Mouse (Mus musculus): Measurements from ENCODE around the gene Sec22c. TPM values are rescaled to one million over a fixed set of nuclear protein-coding genes. Genes with fewer than 3 reads are reported as not detected.
A peak's percentile ranks its signal among the peaks of the same experiment; 100 is the strongest.

The Sec22c gene
- polyA plus RNA-seq, 1 experiment from 2014 or later, result 5.7 TPM

GRCm38 (mm10) chr9:121642401-121643181 lies 62.7 kb downstream of the Sec22c start, which contains the start of gene Vipr1:
TSS of gene Vipr1 (plus strand) at chr9:121642716.
- Histone ChIP-seq H3K9ac (peak within 1 kb of the TSS; percentile 48), H3K9me3 (replicated peaks) (no peaks in the 10 kb centered on the region), H3K4me2 (peak within 1 kb of the TSS; percentile 92), H3K4me3 (peak within 1 kb of the TSS; percentile 53), H3K4me1 (replicated peaks) (peaks cover 21% of the 10 kb centered on the region), H3K27me3 (peaks cover 78% of the 10 kb centered on the region), H3K27ac (no peak within 1 kb of the TSS), H3K36me3 (no peaks in the 10 kb centered on the region)
- WGBS, result under 1% methylated on average over 65 of the region's 79 CpGs
- ATAC-seq (replicated peaks; ENCODE audit: insufficient number of reproducible peaks, insufficient read depth, low FRiP score, low read depth), result peak; percentile 50

- Histone ChIP-seq H3K27me3 (peaks cover 78% of the 10 kb centered on the region), H3K9me3 (replicated peaks) (no peaks in the 10 kb centered on the region), H3K36me3 (no peaks in the 10 kb centered on the region), H3K4me3 (peak within 1 kb of the TSS; percentile 53), H3K27ac (no peak within 1 kb of the TSS), H3K4me2 (peak within 1 kb of the TSS; percentile 92), H3K9ac (peak within 1 kb of the TSS; percentile 48), H3K4me1 (replicated peaks) (peaks cover 21% of the 10 kb centered on the region)
- under 1% methylated on average over 26 of the region's 26 CpGs for WGBS
- ATAC-seq (replicated peaks; ENCODE audit: insufficient number of reproducible peaks, insufficient read depth, low FRiP score, low read depth), result peak; percentile 57; the same call in 1 of the 2 replicates
Observed at GRCm38 (mm10) chr9:121642001-121642400, 63.3 kb downstream of the Sec22c start, which contains the start of gene Lyzl4. TSS of gene Lyzl4 (minus strand) at chr9:121642096.

- H3K27ac ChIP-seq, result no peak overlapping the region
- no peaks in the 10 kb centered on the region for H3K9me3 ChIP-seq (replicated peaks)
- peak overlapping the region; percentile 92 for H3K4me2 ChIP-seq
- peaks cover 21% of the 10 kb centered on the region for H3K4me1 ChIP-seq (replicated peaks)
- H3K9ac ChIP-seq, result no peak overlapping the region
- ATAC-seq (replicated peaks; ENCODE audit: insufficient number of reproducible peaks, insufficient read depth, low FRiP score, low read depth), result no peak
- 12% methylated on average over 27 of the region's 27 CpGs for WGBS
- peak overlapping the region; percentile 53 for H3K4me3 ChIP-seq
- peaks cover 82% of the 10 kb centered on the region for H3K27me3 ChIP-seq
- no peaks in the 10 kb centered on the region for H3K36me3 ChIP-seq
Observed at GRCm38 (mm10) chr9:121641235-121641915, 63.9 kb downstream of the Sec22c start.

DNA sequence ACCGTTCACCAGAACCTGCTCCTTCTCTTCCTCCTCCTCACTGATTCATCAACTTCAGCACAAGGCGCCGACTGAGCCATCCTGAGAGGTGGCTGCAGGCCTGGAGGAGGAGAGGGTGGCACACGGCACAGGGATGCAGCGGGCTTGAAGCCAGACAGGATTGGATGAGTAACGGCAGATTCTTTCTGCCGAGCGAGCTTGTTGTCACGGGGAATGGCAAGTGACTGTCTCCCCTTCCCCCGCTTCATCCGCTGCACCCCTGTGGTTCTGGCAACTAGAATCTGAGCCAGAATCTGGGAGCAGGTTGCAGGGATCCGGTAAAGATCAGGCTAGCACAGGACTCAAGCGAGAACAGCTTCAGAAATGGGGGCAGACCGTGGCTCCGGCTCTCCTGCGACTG lies 65.5 kb downstream of the Sec22c start:
- H3K9ac ChIP-seq, result no peak overlapping the region
- peaks cover 81% of the 10 kb centered on the region for H3K27me3 ChIP-seq
- peaks cover 21% of the 10 kb centered on the region for H3K4me1 ChIP-seq (replicated peaks)
- no peak overlapping the region for H3K4me3 ChIP-seq
- no peak for ATAC-seq (replicated peaks; ENCODE audit: insufficient number of reproducible peaks, insufficient read depth, low FRiP score, low read depth)
- H3K4me2 ChIP-seq, result no peak overlapping the region
- H3K27ac ChIP-seq, result no peak overlapping the region
- no peaks in the 10 kb centered on the region for H3K36me3 ChIP-seq
- WGBS, result 51% methylated on average over 16 of the region's 16 CpGs
- H3K9me3 ChIP-seq (replicated peaks), result no peaks in the 10 kb centered on the region

DNA sequence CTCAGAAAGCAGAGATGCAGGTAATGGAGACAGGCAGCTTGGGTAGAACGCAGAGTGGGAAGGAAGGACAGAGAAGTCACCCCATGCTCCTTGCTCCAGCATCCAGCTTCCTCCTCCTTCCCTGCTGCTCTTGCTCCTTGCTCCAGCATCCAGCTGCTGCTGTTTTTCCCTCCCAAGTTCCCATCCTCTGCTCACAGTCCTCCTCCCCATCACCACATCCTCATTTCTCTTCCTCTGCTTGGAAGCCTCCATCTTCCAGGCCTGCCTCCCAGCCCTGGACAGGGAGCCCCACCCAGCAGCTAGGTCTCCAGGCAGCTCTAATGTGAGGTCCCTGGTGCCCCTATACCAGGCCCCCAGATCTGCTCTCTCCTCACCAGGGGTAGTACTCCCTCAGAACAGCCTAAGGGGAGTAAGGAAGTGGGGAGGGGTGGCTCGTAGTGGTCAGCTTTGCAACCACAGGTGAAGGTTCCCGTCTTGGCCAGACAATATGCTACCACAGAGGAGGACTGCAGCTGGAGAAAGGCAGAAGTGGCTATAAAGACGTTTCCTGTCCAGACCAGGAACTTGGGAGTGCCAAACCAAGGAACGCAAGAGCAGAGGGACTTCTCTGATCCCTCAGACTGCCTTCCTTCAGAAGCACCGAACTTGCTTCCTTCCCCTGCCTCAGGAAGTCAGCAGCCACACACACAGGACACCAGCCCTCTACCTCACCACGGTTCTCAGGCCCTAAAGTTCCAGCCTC lies 69.3 kb downstream of the Sec22c start:
- peaks cover 7% of the 10 kb centered on the region for H3K4me1 ChIP-seq (replicated peaks)
- no peak overlapping the region for H3K4me3 ChIP-seq
- no peak overlapping the region for H3K9ac ChIP-seq
- no peak overlapping the region for H3K4me2 ChIP-seq
- H3K9me3 ChIP-seq (replicated peaks), result no peaks in the 10 kb centered on the region
- no peaks in the 10 kb centered on the region for H3K36me3 ChIP-seq
- no peak overlapping the region for H3K27ac ChIP-seq
- H3K27me3 ChIP-seq, result peaks cover 49% of the 10 kb centered on the region
- no peak for ATAC-seq (replicated peaks; ENCODE audit: insufficient number of reproducible peaks, insufficient read depth, low FRiP score, low read depth)
- WGBS, result 52% methylated on average over 7 of the region's 7 CpGs

- ATAC-seq (replicated peaks; ENCODE audit: insufficient number of reproducible peaks, insufficient read depth, low FRiP score, low read depth), result no peak
- Histone ChIP-seq H3K4me3 (no peak overlapping the region), H3K4me1 (replicated peaks) (peaks cover 7% of the 10 kb centered on the region), H3K4me2 (no peak overlapping the region), H3K27me3 (peaks cover 22% of the 10 kb centered on the region), H3K36me3 (no peaks in the 10 kb centered on the region), H3K27ac (no peak overlapping the region), H3K9ac (no peak overlapping the region), H3K9me3 (replicated peaks) (no peaks in the 10 kb centered on the region)
- WGBS, result 62% methylated on average over 6 of the region's 6 CpGs
Observed at GRCm38 (mm10) chr9:121633306-121633705, 72.0 kb downstream of the Sec22c start.

- H3K4me2 ChIP-seq, result no peak overlapping the region
- no peaks in the 10 kb centered on the region for H3K9me3 ChIP-seq (replicated peaks)
- no peaks in the 10 kb centered on the region for H3K36me3 ChIP-seq
- no peak overlapping the region for H3K4me3 ChIP-seq
- H3K27ac ChIP-seq, result no peak overlapping the region
- H3K9ac ChIP-seq, result no peak overlapping the region
- H3K27me3 ChIP-seq, result peaks cover 20% of the 10 kb centered on the region
- WGBS, result 91% methylated on average over 10 of the region's 10 CpGs
- peaks cover 7% of the 10 kb centered on the region for H3K4me1 ChIP-seq (replicated peaks)
- ATAC-seq (replicated peaks; ENCODE audit: insufficient number of reproducible peaks, insufficient read depth, low FRiP score, low read depth), result no peak
Observed at GRCm38 (mm10) chr9:121632891-121633290, 72.4 kb downstream of the Sec22c start.

GRCm38 (mm10) chr9:121631946-121632345 lies 73.3 kb downstream of the Sec22c start:
- Histone ChIP-seq H3K27ac (no peak overlapping the region), H3K27me3 (peaks cover 20% of the 10 kb centered on the region), H3K9me3 (replicated peaks) (no peaks in the 10 kb centered on the region), H3K4me3 (no peak overlapping the region), H3K36me3 (no peaks in the 10 kb centered on the region), H3K9ac (no peak overlapping the region), H3K4me1 (replicated peaks) (peaks cover 7% of the 10 kb centered on the region), H3K4me2 (no peak overlapping the region)
- WGBS, result 35% methylated on average over 4 of the region's 4 CpGs
- ATAC-seq (replicated peaks; ENCODE audit: insufficient number of reproducible peaks, insufficient read depth, low FRiP score, low read depth), result no peak

DNA sequence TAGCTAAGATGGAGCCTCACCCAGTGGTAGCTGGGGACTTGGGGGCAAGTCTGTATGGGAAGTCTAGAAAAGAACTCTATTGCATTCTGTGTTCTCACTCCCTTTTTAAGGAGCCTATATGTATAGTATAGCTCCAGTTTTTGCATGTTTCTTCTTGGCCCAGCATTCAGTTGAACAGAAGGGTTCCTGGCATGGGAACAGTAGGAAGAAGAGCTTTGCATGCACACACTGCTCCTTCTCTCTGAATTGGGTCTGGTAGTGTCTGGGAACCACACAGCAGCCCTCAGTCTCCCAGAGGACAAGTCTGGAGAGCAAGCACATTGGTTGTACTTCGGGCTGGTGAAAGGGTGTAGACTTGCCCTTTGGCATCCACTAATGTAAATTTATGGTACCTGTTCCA lies 74.7 kb downstream of the Sec22c start:
- H3K4me1 ChIP-seq (replicated peaks), result peaks cover 7% of the 10 kb centered on the region
- H3K4me3 ChIP-seq, result no peak overlapping the region
- H3K9me3 ChIP-seq (replicated peaks), result no peaks in the 10 kb centered on the region
- no peak for ATAC-seq (replicated peaks; ENCODE audit: insufficient number of reproducible peaks, insufficient read depth, low FRiP score, low read depth)
- no peaks in the 10 kb centered on the region for H3K36me3 ChIP-seq
- no peak overlapping the region for H3K4me2 ChIP-seq
- H3K27me3 ChIP-seq, result peaks cover 9% of the 10 kb centered on the region
- WGBS, result 78% methylated on average over 1 of the region's 1 CpGs
- no peak overlapping the region for H3K9ac ChIP-seq
- no peak overlapping the region for H3K27ac ChIP-seq

Data from heart, embryonic 15.5 days (tissue).